Mouse (Mus musculus) intestine, postnatal 0 days (tissue): ENCODE measurements around the gene Atp2b2. TPM values are rescaled to one million over a fixed set of nuclear protein-coding genes. Genes with fewer than 3 reads are reported as not detected.
A peak's percentile ranks its signal among the peaks of the same experiment; 100 is the strongest.

Experiments used
- ATAC-seq: fragments of 200-750 bp; cut with Nextera tagmentation; 2 replicates; pipeline ENCODE4 v1.8.0; 2017; ENCODE audit warnings: mild to moderate bottlenecking, moderate TSS enrichment, moderate library complexity
- H3K27ac ChIP-seq: fragments of 300-500 bp; sonication (generic); 2 replicates; pipeline ENCODE4 v1.5.1; 2014; ENCODE audit warnings: mild to moderate bottlenecking, low read depth, low read length, moderate library complexity
- H3K27me3 ChIP-seq: fragments of 300-500 bp; sonication (generic); replicated peaks from 2 replicates; pipeline ENCODE4 v1.6.1; 2014; ENCODE audit warnings: low read length, mixed read lengths; ENCODE audit not compliant: control insufficient read depth, insufficient read depth
- H3K36me3 ChIP-seq: fragments of 300-500 bp; sonication (generic); 2 replicates; pipeline ENCODE4 v1.6.1; 2014; ENCODE audit warnings: mild to moderate bottlenecking, moderate library complexity; ENCODE audit not compliant: control insufficient read depth, insufficient read depth
- H3K4me1 ChIP-seq: fragments of 300-500 bp; sonication (generic); replicated peaks from 2 replicates; pipeline ENCODE4 v1.6.1; 2014; ENCODE audit warnings: antibody characterized with exemption, low read length, mixed read lengths; ENCODE audit not compliant: control insufficient read depth, insufficient read depth
- H3K4me2 ChIP-seq: fragments of 300-500 bp; sonication (generic); replicated peaks from 2 replicates; pipeline ENCODE4 v1.6.1; 2014; ENCODE audit warnings: low read depth, mild to moderate bottlenecking, moderate library complexity
- H3K4me3 ChIP-seq: fragments of 300-500 bp; sonication (generic); 2 replicates; pipeline ENCODE4 v1.5.1; 2014; ENCODE audit warnings: low read depth, low read length
- H3K9ac ChIP-seq: fragments of 300-500 bp; sonication (generic); 2 replicates; pipeline ENCODE4 v1.6.1; 2014; ENCODE audit warnings: mild to moderate bottlenecking, low read depth, low read length
- H3K9me3 ChIP-seq: fragments of 300-500 bp; sonication (generic); 2 replicates; pipeline ENCODE4 v1.6.1; 2016; ENCODE audit warnings: mixed run types; ENCODE audit not compliant: control insufficient read depth
- CTCF ChIP-seq: sonication (generic); IDR thresholded peaks from 2 replicates; pipeline ENCODE4 v1.5.1; 2016; ENCODE audit warnings: low read depth, mild to moderate bottlenecking, control low read depth, antibody characterized with exemption, moderate library complexity
- WGBS: fragments of 180-500 bp; shearing (Covaris S2); extraction: QIAGEN DNeasy Blood & Tissue Kit; methylation state at CpG from one replicate; pipeline ENCODE4 v1.1.7; 2014; 5-methylcytosine and 5-hydroxymethylcytosine counted together
- polyA plus RNA-seq: library from polyadenylated mRNA; unstranded; fragments of >200 nt; fragmentation: Nextera tagmentation; extraction: Ambion mirVana; gene quantifications from 2 replicates; pipeline ENCODE4 v1.2.1, GENCODE M21; 2015

Atp2b2 gene
- polyA plus RNA-seq, 1 experiment from 2014 or later: 0.48 TPM

GRCm38 (mm10) chr6:114032822-114033221 lies 9.6 kb downstream of the Atp2b2 start:
- no peaks in the 10 kb centered on the region for H3K9me3 ChIP-seq
- H3K4me2 ChIP-seq: no peak overlapping the region
- 54% methylated on average over 8 of the region's 8 CpGs for WGBS
- H3K9ac ChIP-seq: no peak overlapping the region
- no peak overlapping the region for H3K4me3 ChIP-seq
- H3K27me3 ChIP-seq: no peaks in the 10 kb centered on the region
- no peaks in the 10 kb centered on the region for H3K4me1 ChIP-seq
- no peak overlapping the region for H3K27ac ChIP-seq
- H3K36me3 ChIP-seq: no peaks in the 10 kb centered on the region
- no peak for ATAC-seq
- no peak for TF ChIP-seq CTCF

- TF ChIP-seq CTCF: no peak
- Histone ChIP-seq H3K4me2 (no peak overlapping the region), H3K4me1 (no peaks in the 10 kb centered on the region), H3K36me3 (no peaks in the 10 kb centered on the region), H3K27ac (no peak overlapping the region), H3K27me3 (no peaks in the 10 kb centered on the region), H3K4me3 (no peak overlapping the region), H3K9ac (no peak overlapping the region), H3K9me3 (no peaks in the 10 kb centered on the region)
- ATAC-seq: peak; percentile 91
- 25% methylated on average over 2 of the region's 2 CpGs for WGBS
These were observed 18.6 kb downstream of the Atp2b2 start for GRCm38 (mm10) chr6:114023794-114024193.

GRCm38 (mm10) chr6:114022104-114022503 lies 20.3 kb downstream of the Atp2b2 start:
- no peak for ATAC-seq
- H3K36me3 ChIP-seq: no peaks in the 10 kb centered on the region
- H3K4me3 ChIP-seq: no peak overlapping the region
- 87% methylated on average over 9 of the region's 9 CpGs for WGBS
- H3K4me1 ChIP-seq: no peaks in the 10 kb centered on the region
- no peaks in the 10 kb centered on the region for H3K9me3 ChIP-seq
- no peak overlapping the region for H3K9ac ChIP-seq
- H3K27ac ChIP-seq: no peak overlapping the region
- no peak overlapping the region for H3K4me2 ChIP-seq
- H3K27me3 ChIP-seq: no peaks in the 10 kb centered on the region
- TF ChIP-seq CTCF: no peak

GRCm38 (mm10) chr6:114013801-114014200 lies 28.6 kb downstream of the Atp2b2 start:
- no peak overlapping the region for H3K9ac ChIP-seq
- no peak for ATAC-seq
- H3K27ac ChIP-seq: no peak overlapping the region
- no peak for TF ChIP-seq CTCF
- no peaks in the 10 kb centered on the region for H3K9me3 ChIP-seq
- H3K4me3 ChIP-seq: no peak overlapping the region
- H3K27me3 ChIP-seq: no peaks in the 10 kb centered on the region
- H3K4me2 ChIP-seq: no peak overlapping the region
- no peaks in the 10 kb centered on the region for H3K36me3 ChIP-seq
- no peaks in the 10 kb centered on the region; the same call in 1 of the 2 replicates for H3K4me1 ChIP-seq
- WGBS: 75% methylated on average over 5 of the region's 5 CpGs

- TF ChIP-seq CTCF: no peak
- Histone ChIP-seq H3K9me3 (no peaks in the 10 kb centered on the region), H3K4me3 (no peak overlapping the region), H3K36me3 (no peaks in the 10 kb centered on the region), H3K4me2 (peak overlapping the region; percentile 49), H3K27ac (no peak overlapping the region), H3K27me3 (no peaks in the 10 kb centered on the region), H3K4me1 (no peaks in the 10 kb centered on the region; the same call in 1 of the 2 replicates), H3K9ac (no peak overlapping the region)
- ATAC-seq: peak; percentile 31
- WGBS: 8% methylated on average over 9 of the region's 9 CpGs
These were observed 29.6 kb downstream of the Atp2b2 start for GRCm38 (mm10) chr6:114012834-114013233.

- H3K9ac ChIP-seq: no peak overlapping the region
- no peaks in the 10 kb centered on the region for H3K36me3 ChIP-seq
- no peaks in the 10 kb centered on the region; the same call in 1 of the 2 replicates for H3K4me1 ChIP-seq
- no peaks in the 10 kb centered on the region for H3K9me3 ChIP-seq
- 73% methylated on average over 6 of the region's 6 CpGs for WGBS
- H3K27ac ChIP-seq: no peak overlapping the region
- TF ChIP-seq CTCF: no peak
- H3K4me3 ChIP-seq: no peak overlapping the region
- no peaks in the 10 kb centered on the region for H3K27me3 ChIP-seq
- no peak overlapping the region for H3K4me2 ChIP-seq
- ATAC-seq: no peak
These were observed 30.4 kb downstream of the Atp2b2 start for GRCm38 (mm10) chr6:114011976-114012375.

GRCm38 (mm10) chr6:114003796-114004195 lies 38.6 kb downstream of the Atp2b2 start:
- Histone ChIP-seq H3K4me1 (no peaks in the 10 kb centered on the region), H3K9ac (no peak overlapping the region), H3K27me3 (no peaks in the 10 kb centered on the region), H3K4me2 (no peak overlapping the region), H3K36me3 (no peaks in the 10 kb centered on the region), H3K4me3 (no peak overlapping the region), H3K9me3 (no peaks in the 10 kb centered on the region), H3K27ac (no peak overlapping the region)
- ATAC-seq: no peak
- 64% methylated on average over 3 of the region's 3 CpGs for WGBS
- TF ChIP-seq CTCF: no peak
